Mouse (Mus musculus): ENCODE measurements around the gene Scn8a.

The Scn8a gene

GRCm38 (mm10) chr15:100869558-100869957 is at the start of gene Scn8a:
Scn8a (plus strand) TSS chr15:100869858.
- no peak for TF ChIP-seq GATA4 (IDR thresholded peaks at IDR 0.05; ENCODE audit: insufficient replicate concordance, low read length)

DNA sequence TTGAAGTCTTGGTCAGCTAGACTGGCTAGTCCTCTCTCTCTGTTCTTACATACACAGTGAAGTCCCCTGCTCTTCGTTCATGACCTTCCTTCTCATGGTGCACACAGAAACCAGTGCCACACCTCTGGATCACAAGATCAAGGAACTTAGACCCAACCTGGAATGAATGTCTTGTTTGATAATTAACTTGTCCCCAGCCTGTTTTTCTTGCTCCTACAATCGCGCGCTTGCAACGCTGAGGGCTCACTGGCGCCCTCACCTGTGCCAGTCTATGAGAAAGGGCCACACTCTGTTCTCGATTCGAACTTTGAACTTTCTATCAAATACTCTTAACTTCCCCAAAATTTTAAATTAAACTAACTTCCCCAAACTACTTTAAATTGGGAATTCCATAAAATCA is 47.8 kb upstream of the Scn8a start:
- TF ChIP-seq GATA4 (IDR thresholded peaks at IDR 0.05; ENCODE audit: insufficient replicate concordance, low read length) = no peak

DNA sequence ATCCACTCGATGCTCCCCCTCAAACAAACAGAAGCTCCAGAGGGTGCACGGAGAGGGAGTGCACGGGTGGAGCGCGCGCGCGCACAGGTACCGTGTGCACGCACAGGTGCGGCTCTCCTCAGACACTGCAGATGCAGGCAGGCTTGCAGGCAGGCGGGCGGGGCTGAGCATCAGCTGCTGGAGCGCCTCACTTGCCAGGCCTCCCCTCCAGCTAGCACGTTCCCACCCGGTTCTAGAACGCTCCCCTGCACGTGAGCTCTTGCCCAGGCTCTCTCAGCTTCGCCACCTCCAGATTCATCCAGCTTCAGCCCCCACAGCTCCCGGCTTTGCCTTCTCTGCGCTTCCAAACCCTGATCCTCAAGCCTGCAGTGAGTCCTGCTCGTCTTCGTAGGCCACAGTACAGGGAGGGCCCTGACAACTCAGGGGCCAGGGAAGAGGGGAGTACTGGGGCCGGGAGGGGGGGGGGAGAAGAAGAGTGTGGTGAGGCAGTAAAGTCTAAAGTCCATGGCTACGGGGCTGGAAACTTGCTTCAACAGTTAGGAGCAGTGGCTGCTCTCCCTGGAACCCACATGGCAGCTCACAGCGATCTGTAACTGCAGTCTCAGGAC is 44.3 kb upstream of the Scn8a start:
- no peak for TF ChIP-seq GATA4 (IDR thresholded peaks at IDR 0.05; ENCODE audit: insufficient replicate concordance, low read length)

DNA sequence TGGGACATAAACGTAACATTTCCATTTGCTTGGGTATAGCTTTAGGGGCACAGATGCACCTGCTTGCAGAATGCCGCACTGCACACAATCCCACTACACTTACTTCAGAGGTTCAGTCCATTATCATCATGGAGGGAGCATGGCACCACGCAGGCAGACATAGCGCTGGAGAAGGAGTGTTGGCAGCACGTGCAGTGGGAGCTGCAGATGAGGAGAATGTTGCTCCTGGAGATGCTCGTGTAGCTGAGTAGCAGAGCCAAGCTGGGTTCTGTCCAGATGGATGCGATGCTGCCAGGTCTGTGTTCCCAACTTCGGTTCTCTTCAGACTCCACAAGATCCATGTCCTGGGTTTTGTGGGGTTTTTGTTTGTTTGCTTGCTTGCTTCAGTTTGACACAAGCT is 43.6 kb upstream of the Scn8a start:
- TF ChIP-seq GATA4 (IDR thresholded peaks at IDR 0.05; ENCODE audit: insufficient replicate concordance, low read length) = no peak

DNA sequence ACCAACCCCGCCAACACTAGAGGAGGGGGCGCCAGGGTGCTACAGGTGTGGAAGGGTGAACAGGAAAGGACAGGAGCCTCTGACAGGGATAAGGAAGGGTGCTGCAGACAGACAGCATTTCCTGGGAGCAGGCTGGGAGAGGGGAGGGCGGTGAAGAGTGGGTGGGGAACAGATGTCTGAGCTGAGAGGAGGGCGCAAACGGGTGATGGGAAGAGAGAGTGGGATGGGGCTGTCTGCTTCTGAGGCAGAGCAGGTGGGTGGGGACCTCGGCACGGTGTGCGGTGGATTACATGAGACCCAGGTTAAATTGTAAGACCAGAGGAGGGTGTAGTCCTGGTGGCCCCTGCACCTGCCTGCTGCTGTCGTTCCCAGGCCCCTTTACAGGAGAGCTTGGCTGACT is 39.9 kb upstream of the Scn8a start:
- TF ChIP-seq GATA4 (IDR thresholded peaks at IDR 0.05; ENCODE audit: insufficient replicate concordance, low read length) = no peak

GRCm38 (mm10) chr15:100830682-100831081 is 39.0 kb upstream of the Scn8a start:
- no peak for TF ChIP-seq GATA4 (IDR thresholded peaks at IDR 0.05; ENCODE audit: insufficient replicate concordance, low read length)

GRCm38 (mm10) chr15:100832144-100832543 is 37.5 kb upstream of the Scn8a start:
- no peak for TF ChIP-seq GATA4 (IDR thresholded peaks at IDR 0.05; ENCODE audit: insufficient replicate concordance, low read length)

DNA sequence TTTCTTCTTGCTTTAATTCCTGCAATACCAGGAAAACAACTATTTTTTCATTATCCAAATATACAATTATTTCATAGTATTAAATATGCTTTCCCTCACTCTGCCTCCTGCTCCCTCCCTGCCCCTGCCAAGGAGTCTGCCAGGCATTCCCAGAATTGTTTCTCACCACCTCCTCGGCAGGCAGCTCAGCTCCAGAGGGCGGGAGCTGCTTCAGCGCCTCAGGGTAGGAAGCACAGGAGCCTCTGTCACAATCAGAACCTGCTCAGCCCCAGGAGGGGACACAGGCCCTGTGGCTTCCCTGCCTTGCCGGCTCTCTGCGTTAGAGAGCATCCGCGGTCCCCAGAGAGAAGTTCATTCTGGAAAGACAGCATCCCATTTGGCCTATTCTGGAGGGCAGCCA is 36.9 kb upstream of the Scn8a start:
- no peak for TF ChIP-seq GATA4 (IDR thresholded peaks at IDR 0.05; ENCODE audit: insufficient replicate concordance, low read length)

DNA sequence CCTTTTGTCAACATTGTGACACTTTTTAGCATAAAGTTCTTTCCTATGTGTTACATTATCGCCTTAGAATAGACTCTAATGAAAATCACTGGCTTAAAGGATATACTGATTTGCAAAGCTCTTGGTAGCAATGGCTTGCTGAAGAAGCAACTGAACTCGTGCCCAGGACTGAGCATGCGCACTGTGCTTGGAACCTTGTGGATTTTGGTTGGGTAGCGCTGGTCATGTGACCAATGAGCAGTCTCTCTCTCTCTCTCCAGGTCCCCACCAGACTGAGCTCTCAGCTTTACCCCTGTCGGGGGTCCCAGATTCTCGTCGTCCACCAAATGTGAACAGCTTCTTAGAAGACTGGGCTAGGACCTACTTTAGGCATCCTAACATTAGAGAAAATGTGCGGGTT is 32.9 kb upstream of the Scn8a start:
- TF ChIP-seq GATA4 (IDR thresholded peaks at IDR 0.05; ENCODE audit: insufficient replicate concordance, low read length) = no peak

DNA sequence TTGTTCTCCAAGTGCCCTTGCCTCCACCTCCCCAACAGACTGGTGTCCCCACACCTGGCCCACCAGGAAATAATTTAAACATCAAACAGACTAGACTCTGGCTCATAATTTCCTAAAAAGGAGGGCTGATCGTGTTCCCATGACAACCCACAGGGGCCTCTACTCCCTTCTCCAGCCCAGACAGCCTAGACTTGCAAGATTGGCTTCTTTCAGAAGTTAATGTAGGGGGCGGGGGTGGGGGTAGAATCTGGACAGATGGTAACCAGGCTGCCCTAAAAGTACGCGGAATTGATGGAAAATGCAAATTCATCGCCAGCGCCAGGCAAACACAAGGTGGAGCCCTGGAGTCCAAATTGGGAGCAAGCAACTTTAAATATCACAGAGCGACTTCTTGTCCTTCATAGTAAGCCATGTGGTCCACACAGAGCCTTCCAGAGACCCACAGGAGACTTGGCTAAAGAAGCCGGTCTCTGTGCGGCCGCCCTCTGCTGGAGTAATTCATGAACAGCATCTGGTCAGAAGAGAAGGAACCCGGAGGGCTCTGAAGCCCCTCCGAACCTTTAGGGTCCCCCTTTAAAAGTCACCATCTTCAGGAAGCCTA is 31.0 kb upstream of the Scn8a start:
- no peak for TF ChIP-seq GATA4 (IDR thresholded peaks at IDR 0.05; ENCODE audit: insufficient replicate concordance, low read length)

GRCm38 (mm10) chr15:100844336-100844735 is 25.3 kb upstream of the Scn8a start:
- no peak for TF ChIP-seq GATA4 (IDR thresholded peaks at IDR 0.05; ENCODE audit: insufficient replicate concordance, low read length)

- TF ChIP-seq GATA4 (IDR thresholded peaks at IDR 0.05; ENCODE audit: insufficient replicate concordance, low read length) = no peak
Measured at GRCm38 (mm10) chr15:100845049-100845879, 24.4 kb upstream of the Scn8a start.

- TF ChIP-seq GATA4 (IDR thresholded peaks at IDR 0.05; ENCODE audit: insufficient replicate concordance, low read length) = no peak
Measured at GRCm38 (mm10) chr15:100847193-100847592, 22.5 kb upstream of the Scn8a start.

- no peak for TF ChIP-seq GATA4 (IDR thresholded peaks at IDR 0.05; ENCODE audit: insufficient replicate concordance, low read length)
Measured at GRCm38 (mm10) chr15:100857586-100857985, 12.1 kb upstream of the Scn8a start.

- TF ChIP-seq GATA4 (IDR thresholded peaks at IDR 0.05; ENCODE audit: insufficient replicate concordance, low read length) = no peak
Measured at GRCm38 (mm10) chr15:100860856-100861255, 8.8 kb upstream of the Scn8a start.

DNA sequence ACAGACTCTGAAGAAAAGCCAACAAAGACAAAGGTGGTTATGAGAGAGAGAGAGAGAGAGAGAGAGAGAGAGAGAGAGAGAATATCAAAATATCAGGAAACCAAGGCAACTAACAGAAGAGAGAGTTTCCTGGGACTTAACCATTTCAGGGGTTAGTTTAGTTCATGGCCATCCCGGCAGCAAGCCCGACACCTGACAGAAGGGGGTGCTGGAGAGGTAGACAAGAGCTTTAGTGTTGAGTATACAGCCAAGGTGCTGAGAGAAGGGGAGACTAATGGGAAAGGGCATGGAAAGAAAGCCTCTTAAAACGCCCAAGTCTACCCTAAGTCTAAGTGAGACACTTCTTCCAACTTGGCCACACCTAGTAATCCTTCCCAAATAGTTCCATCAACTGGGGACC is 4.1 kb upstream of the Scn8a start:
- TF ChIP-seq GATA4 (IDR thresholded peaks at IDR 0.05; ENCODE audit: insufficient replicate concordance, low read length) = no peak
